Mouse (Mus musculus): ENCODE measurements around the gene Polr1d. TPM values are rescaled to one million over a fixed set of nuclear protein-coding genes. Genes with fewer than 3 reads are reported as not detected.
A peak's percentile ranks its signal among the peaks of the same experiment; 100 is the strongest.

Gene Polr1d
- polyA plus RNA-seq, 1 experiment from 2014 or later: 89.7 TPM

DNA sequence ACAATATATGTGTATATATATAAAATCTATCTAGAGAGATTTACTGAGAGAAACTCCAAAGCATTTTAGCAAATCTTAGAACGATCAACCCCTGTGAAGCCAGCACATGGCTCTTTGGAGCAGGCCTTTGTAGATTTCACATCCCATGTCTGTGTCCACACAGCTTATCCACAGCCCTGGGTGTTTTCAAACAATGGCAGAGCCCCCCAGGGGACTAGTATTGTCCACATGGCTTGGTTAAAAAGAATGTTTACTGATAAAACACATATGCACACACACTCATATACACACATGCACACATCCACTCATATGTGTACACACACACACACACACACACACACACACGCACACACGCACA lies 58.2 kb downstream of the Polr1d start:
- H3K36me3 ChIP-seq (ENCODE audit: control insufficient read depth, insufficient read depth, low read length): no peaks in the 10 kb centered on the region
- H3K4me3 ChIP-seq (ENCODE audit: low read depth, low read length): no peak overlapping the region
- peaks cover 16% of the 10 kb centered on the region; the same call in 1 of the 2 replicates for H3K27me3 ChIP-seq (ENCODE audit: control insufficient read depth, insufficient read depth, low read depth, low read length)
- ATAC-seq: no peak
- WGBS: 73% methylated on average over 3 of the region's 3 CpGs
- H3K4me1 ChIP-seq (ENCODE audit: control insufficient read depth, insufficient read depth, low read length): peaks cover 11% of the 10 kb centered on the region; the same call in 1 of the 2 replicates
- no peak overlapping the region for H3K9ac ChIP-seq (ENCODE audit: low read depth, low read length)
- H3K4me2 ChIP-seq (ENCODE audit: low read length): no peak overlapping the region
- H3K9me3 ChIP-seq (replicated peaks; ENCODE audit: control insufficient read depth, low read length, poor library complexity, severe bottlenecking): no peaks in the 10 kb centered on the region
- no peak overlapping the region for H3K27ac ChIP-seq (ENCODE audit: low read length)

DNA sequence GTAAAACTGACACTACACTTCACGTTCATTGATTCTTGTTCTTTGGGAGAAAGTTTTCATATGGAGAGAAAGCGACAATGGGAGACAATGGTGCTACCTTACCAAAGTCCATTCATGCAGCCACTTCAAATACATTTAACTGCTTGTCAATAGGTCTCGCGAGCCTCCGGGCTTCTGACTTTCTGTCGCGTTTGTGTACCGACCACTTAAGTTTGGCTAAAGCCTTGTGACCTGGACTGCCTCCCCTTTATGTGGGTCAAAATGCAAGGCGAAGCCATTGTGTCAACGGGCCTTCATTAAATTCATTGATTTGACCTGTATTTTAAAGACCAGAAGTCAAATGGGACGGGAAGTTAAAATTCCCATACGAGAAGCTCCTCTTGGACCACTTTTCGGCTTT lies 59.1 kb downstream of the Polr1d start:
- no peaks in the 10 kb centered on the region for H3K9me3 ChIP-seq (replicated peaks; ENCODE audit: control insufficient read depth, low read length, poor library complexity, severe bottlenecking)
- no peak overlapping the region for H3K9ac ChIP-seq (ENCODE audit: low read depth, low read length)
- no peak overlapping the region for H3K4me2 ChIP-seq (ENCODE audit: low read length)
- peaks cover 16% of the 10 kb centered on the region; the same call in 1 of the 2 replicates for H3K27me3 ChIP-seq (ENCODE audit: control insufficient read depth, insufficient read depth, low read depth, low read length)
- H3K27ac ChIP-seq (ENCODE audit: low read length): no peak overlapping the region
- H3K4me1 ChIP-seq (ENCODE audit: control insufficient read depth, insufficient read depth, low read length): peaks cover 11% of the 10 kb centered on the region; the same call in 1 of the 2 replicates
- no peaks in the 10 kb centered on the region for H3K36me3 ChIP-seq (ENCODE audit: control insufficient read depth, insufficient read depth, low read length)
- no peak overlapping the region for H3K4me3 ChIP-seq (ENCODE audit: low read depth, low read length)
- WGBS: 26% methylated on average over 13 of the region's 13 CpGs
- no peak for ATAC-seq

DNA sequence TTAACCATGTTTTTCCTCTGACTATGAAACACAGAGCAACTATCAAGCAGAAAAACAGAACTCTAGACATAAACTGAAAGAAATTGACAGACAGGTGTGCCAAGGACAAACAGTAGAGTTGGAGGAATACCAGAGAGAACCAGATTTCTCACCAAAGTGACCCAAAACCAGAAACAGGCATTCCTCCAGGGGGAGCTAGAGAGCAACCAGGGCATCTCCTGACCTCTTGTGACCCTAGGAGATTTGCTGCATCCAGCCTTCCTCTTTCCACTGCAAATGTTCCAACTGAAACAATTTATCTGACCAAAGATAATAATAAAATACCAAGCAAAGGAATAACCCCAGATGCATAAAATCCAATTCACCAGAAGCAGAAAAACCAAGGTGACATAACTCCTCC lies 70.5 kb downstream of the Polr1d start:
- Histone ChIP-seq H3K4me1 (ENCODE audit: control insufficient read depth, insufficient read depth, low read length) (no peaks in the 10 kb centered on the region), H3K4me2 (ENCODE audit: low read length) (no peak overlapping the region), H3K9me3 (replicated peaks; ENCODE audit: control insufficient read depth, low read length, poor library complexity, severe bottlenecking) (peaks cover 3% of the 10 kb centered on the region; the same call in 1 of the 2 replicates), H3K4me3 (ENCODE audit: low read depth, low read length) (no peak overlapping the region), H3K27me3 (ENCODE audit: control insufficient read depth, insufficient read depth, low read depth, low read length) (peaks cover 10% of the 10 kb centered on the region), H3K9ac (ENCODE audit: low read depth, low read length) (no peak overlapping the region), H3K36me3 (ENCODE audit: control insufficient read depth, insufficient read depth, low read length) (no peaks in the 10 kb centered on the region), H3K27ac (ENCODE audit: low read length) (no peak overlapping the region)
- ATAC-seq: no peak

DNA sequence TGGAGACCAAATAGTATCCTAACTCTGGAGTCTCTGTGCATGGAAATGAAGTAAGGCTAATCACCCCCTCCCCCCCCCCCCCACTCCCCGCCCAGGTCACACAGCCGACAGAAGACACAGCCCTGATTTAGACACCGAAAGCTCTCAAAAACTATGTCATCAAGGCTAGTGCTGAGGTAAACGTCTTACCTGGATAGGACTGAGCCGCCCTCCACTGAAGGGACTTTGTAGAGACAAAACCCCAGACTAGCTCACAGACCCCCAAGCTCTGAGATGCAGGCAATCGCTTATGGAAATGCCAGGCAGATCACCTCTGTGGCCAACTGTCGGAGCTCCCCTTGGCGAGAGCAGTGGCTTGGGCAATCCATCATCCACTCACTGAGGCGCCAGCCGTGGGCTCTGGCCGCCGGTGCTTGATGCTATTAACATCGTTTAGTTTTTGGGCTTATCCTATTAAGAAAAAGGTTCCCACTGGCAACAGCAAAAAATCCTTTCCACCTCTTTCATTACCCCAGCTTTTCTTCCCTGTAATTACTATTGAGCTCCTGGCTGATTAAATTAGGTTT lies 78.0 kb downstream of the Polr1d start:
- WGBS: 7% methylated on average over 13 of the region's 13 CpGs
- Histone ChIP-seq H3K4me2 (ENCODE audit: low read length) (peak overlapping the region; percentile 21; the same call in 1 of the 2 replicates), H3K36me3 (ENCODE audit: control insufficient read depth, insufficient read depth, low read length) (no peaks in the 10 kb centered on the region), H3K27me3 (ENCODE audit: control insufficient read depth, insufficient read depth, low read depth, low read length) (peaks cover 18% of the 10 kb centered on the region), H3K9ac (ENCODE audit: low read depth, low read length) (no peak overlapping the region), H3K4me1 (ENCODE audit: control insufficient read depth, insufficient read depth, low read length) (peaks cover 11% of the 10 kb centered on the region), H3K27ac (ENCODE audit: low read length) (no peak overlapping the region; the same call in 1 of the 2 replicates), H3K4me3 (ENCODE audit: low read depth, low read length) (no peak overlapping the region), H3K9me3 (replicated peaks; ENCODE audit: control insufficient read depth, low read length, poor library complexity, severe bottlenecking) (no peaks in the 10 kb centered on the region)
- ATAC-seq: no peak

DNA sequence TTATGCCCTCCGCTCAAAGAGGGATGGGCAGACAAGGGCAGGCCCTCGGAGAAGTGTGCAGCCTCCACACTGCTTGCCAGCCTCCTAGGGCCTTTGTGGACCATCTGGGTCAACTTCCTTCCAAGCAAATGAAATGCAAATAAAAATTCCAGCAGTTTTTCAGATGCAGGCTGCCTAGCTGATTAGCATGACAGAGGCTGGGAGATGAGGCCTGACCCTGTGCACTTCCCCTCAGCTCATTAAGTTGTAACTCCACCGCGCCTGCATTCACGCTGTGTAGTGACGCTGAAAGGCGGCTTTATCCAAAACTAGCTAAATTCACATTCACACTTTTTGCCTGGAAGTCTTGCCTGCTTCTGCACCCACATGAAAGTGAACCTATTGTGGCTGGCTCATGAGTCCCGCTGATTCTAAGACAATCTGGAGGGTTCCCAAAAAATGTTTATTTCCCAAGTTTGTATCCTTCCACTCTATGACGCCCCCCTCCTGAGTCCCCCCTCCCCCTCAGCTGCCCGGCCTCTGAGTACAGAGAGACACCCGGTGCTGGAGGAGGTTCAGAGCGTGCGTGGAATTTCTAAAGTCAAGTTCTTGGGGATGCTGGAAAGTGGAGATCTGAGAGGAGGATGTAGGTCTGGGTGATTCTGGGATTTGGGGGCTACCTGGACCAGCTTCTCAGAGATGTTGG lies 78.7 kb downstream of the Polr1d start:
- no peak overlapping the region for H3K4me3 ChIP-seq (ENCODE audit: low read depth, low read length)
- H3K27me3 ChIP-seq (ENCODE audit: control insufficient read depth, insufficient read depth, low read depth, low read length): peaks cover 18% of the 10 kb centered on the region
- H3K9me3 ChIP-seq (replicated peaks; ENCODE audit: control insufficient read depth, low read length, poor library complexity, severe bottlenecking): no peaks in the 10 kb centered on the region
- H3K36me3 ChIP-seq (ENCODE audit: control insufficient read depth, insufficient read depth, low read length): no peaks in the 10 kb centered on the region
- no peak overlapping the region for H3K9ac ChIP-seq (ENCODE audit: low read depth, low read length)
- peak; percentile 89 for ATAC-seq
- H3K27ac ChIP-seq (ENCODE audit: low read length): no peak overlapping the region; the same call in 1 of the 2 replicates
- H3K4me1 ChIP-seq (ENCODE audit: control insufficient read depth, insufficient read depth, low read length): peaks cover 11% of the 10 kb centered on the region
- 3% methylated on average over 13 of the region's 13 CpGs for WGBS
- H3K4me2 ChIP-seq (ENCODE audit: low read length): 0 out of 2 replicates have a peak overlapping the region, but pooled peaks have one; percentile 5

DNA sequence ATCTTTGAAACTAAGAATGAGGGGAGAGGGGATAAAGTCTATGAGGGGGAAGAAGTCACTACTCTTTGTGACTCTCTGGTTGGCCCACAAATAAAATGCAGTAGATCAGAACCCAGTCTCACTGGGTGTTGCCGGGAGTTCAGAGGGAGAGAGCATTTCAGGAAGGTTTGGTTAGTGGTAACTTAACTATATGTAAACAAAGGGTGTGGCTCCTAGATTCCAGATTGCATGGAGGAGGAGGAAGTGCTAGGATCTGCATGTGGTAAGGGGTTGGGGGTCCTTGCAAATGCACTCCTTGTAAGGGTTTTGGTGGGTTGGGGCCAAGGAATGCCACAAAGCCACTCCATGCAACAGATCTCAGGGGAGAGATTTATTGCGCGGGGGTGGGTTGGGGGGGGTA lies 79.5 kb downstream of the Polr1d start:
- peaks cover 11% of the 10 kb centered on the region for H3K4me1 ChIP-seq (ENCODE audit: control insufficient read depth, insufficient read depth, low read length)
- no peak overlapping the region for H3K4me3 ChIP-seq (ENCODE audit: low read depth, low read length)
- no peak overlapping the region for H3K27ac ChIP-seq (ENCODE audit: low read length)
- no peak for ATAC-seq
- no peaks in the 10 kb centered on the region for H3K9me3 ChIP-seq (replicated peaks; ENCODE audit: control insufficient read depth, low read length, poor library complexity, severe bottlenecking)
- H3K9ac ChIP-seq (ENCODE audit: low read depth, low read length): no peak overlapping the region
- H3K4me2 ChIP-seq (ENCODE audit: low read length): no peak overlapping the region
- WGBS: 43% methylated on average over 3 of the region's 3 CpGs
- H3K36me3 ChIP-seq (ENCODE audit: control insufficient read depth, insufficient read depth, low read length): no peaks in the 10 kb centered on the region
- H3K27me3 ChIP-seq (ENCODE audit: control insufficient read depth, insufficient read depth, low read depth, low read length): peaks cover 15% of the 10 kb centered on the region

DNA sequence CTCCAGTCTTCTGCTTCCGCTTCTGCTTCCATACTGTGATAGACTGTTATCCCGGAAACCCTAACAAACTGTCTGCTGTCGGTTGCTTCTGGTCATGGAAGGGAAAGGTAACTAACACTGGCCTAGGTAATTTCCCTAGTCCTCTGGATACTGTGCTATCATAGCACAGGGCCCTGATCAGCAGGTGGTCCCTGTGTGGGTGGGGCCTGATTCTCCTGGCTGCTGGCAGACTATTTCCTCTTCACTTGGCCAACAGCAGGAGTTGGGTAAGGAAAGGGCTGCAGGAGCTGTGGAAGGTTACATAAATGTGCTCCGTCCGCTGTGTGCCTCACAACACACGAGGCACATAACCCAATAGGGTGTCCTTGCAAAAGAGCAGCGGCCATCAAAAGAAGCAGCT lies 80.6 kb downstream of the Polr1d start:
- Histone ChIP-seq H3K36me3 (ENCODE audit: control insufficient read depth, insufficient read depth, low read length) (no peaks in the 10 kb centered on the region), H3K4me1 (ENCODE audit: control insufficient read depth, insufficient read depth, low read length) (peaks cover 11% of the 10 kb centered on the region), H3K27ac (ENCODE audit: low read length) (no peak overlapping the region), H3K27me3 (ENCODE audit: control insufficient read depth, insufficient read depth, low read depth, low read length) (peaks cover 7% of the 10 kb centered on the region), H3K4me3 (ENCODE audit: low read depth, low read length) (no peak overlapping the region), H3K9me3 (replicated peaks; ENCODE audit: control insufficient read depth, low read length, poor library complexity, severe bottlenecking) (no peaks in the 10 kb centered on the region), H3K4me2 (ENCODE audit: low read length) (no peak overlapping the region), H3K9ac (ENCODE audit: low read depth, low read length) (no peak overlapping the region)
- 82% methylated on average over 7 of the region's 7 CpGs for WGBS
- no peak for ATAC-seq

DNA sequence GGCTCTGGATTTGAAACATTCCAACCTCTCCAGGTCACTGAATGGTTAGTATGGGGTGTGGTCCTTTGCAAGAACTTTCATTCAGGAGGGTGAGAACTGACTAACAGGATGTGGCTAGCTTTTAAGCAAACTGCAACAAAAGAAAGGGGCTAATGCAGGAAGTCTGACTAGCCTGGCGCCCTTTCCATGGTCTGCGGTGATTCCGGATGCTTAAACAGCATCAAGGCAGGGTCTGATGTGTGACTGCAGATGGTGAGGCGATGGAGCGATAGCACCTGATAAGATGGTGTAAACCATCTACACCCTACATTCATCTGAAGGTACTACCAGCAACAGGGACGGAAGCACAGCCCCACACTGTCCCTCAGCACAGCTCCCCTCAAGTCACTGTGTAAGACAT lies 82.5 kb downstream of the Polr1d start:
- whole genome bisulfite sequencing: 92% methylated on average over 6 of the region's 6 CpGs
- H3K27ac ChIP-seq (ENCODE audit: low read length): no peak overlapping the region
- H3K27me3 ChIP-seq (ENCODE audit: control insufficient read depth, insufficient read depth, low read depth, low read length): peaks cover 7% of the 10 kb centered on the region
- H3K4me3 ChIP-seq (ENCODE audit: low read depth, low read length): no peak overlapping the region
- H3K9ac ChIP-seq (ENCODE audit: low read depth, low read length): no peak overlapping the region
- H3K4me2 ChIP-seq (ENCODE audit: low read length): no peak overlapping the region
- no peak for ATAC-seq
- peaks cover 11% of the 10 kb centered on the region for H3K4me1 ChIP-seq (ENCODE audit: control insufficient read depth, insufficient read depth, low read length)
- H3K9me3 ChIP-seq (replicated peaks; ENCODE audit: control insufficient read depth, low read length, poor library complexity, severe bottlenecking): no peaks in the 10 kb centered on the region
- no peaks in the 10 kb centered on the region for H3K36me3 ChIP-seq (ENCODE audit: control insufficient read depth, insufficient read depth, low read length)

DNA sequence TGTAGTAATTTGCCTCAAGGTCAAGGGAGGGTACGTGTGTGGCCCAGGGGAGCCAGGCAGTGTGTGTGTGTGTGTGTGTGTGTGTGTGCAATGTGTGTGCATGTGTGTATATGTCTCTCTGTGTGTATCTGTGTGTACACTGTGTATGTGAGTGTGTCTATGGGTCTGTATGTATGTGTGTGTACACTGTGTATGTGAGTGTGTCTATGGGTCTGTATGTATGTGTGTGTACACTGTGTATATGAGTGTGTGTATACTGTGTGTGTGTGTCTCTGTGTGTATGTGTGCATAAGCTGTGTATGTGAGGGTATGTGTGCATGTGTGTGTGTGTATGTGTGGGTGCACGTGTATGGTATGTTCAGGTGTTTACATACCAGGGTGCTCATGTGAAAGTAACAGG lies 82.9 kb downstream of the Polr1d start:
- H3K27ac ChIP-seq (ENCODE audit: low read length): no peak overlapping the region
- H3K27me3 ChIP-seq (ENCODE audit: control insufficient read depth, insufficient read depth, low read depth, low read length): peaks cover 7% of the 10 kb centered on the region
- H3K36me3 ChIP-seq (ENCODE audit: control insufficient read depth, insufficient read depth, low read length): no peaks in the 10 kb centered on the region
- WGBS: 82% methylated on average over 2 of the region's 2 CpGs
- H3K9ac ChIP-seq (ENCODE audit: low read depth, low read length): no peak overlapping the region
- peaks cover 11% of the 10 kb centered on the region for H3K4me1 ChIP-seq (ENCODE audit: control insufficient read depth, insufficient read depth, low read length)
- ATAC-seq: no peak
- H3K4me3 ChIP-seq (ENCODE audit: low read depth, low read length): no peak overlapping the region
- H3K4me2 ChIP-seq (ENCODE audit: low read length): no peak overlapping the region
- H3K9me3 ChIP-seq (replicated peaks; ENCODE audit: control insufficient read depth, low read length, poor library complexity, severe bottlenecking): no peaks in the 10 kb centered on the region

Measured in midbrain, embryonic 16.5 days (tissue).